Mouse (Mus musculus): Measurements from ENCODE around the gene Kif13a. TPM values are rescaled to one million over a fixed set of nuclear protein-coding genes. Genes with fewer than 3 reads are reported as not detected.

Kif13a gene
- polyA plus RNA-seq, 1 experiment from 2014 or later, result 23.1 TPM

GRCm38 (mm10) chr13:46959139-46959538 is 29.5 kb upstream of the Kif13a start:
- Histone ChIP-seq H3K4me1 (replicated peaks; ENCODE audit: control insufficient read depth, insufficient read depth, low read length) (no peaks in the 10 kb centered on the region), H3K9ac (ENCODE audit: low read length) (no peak overlapping the region), H3K27ac (ENCODE audit: low read depth, low read length) (no peak overlapping the region), H3K36me3 (ENCODE audit: control insufficient read depth, insufficient read depth, low read length) (no peaks in the 10 kb centered on the region), H3K9me3 (ENCODE audit: control insufficient read depth, low read length) (no peaks in the 10 kb centered on the region), H3K4me2 (ENCODE audit: low read depth, low read length, severe bottlenecking) (no peak overlapping the region), H3K27me3 (ENCODE audit: control insufficient read depth, insufficient read depth, low read length) (no peaks in the 10 kb centered on the region), H3K4me3 (ENCODE audit: low read depth, low read length) (no peak overlapping the region)
- 87% methylated on average over 5 of the region's 5 CpGs for WGBS
- no peak for ATAC-seq (replicated peaks; ENCODE audit: low FRiP score)
- DNase-seq (ENCODE audit: low spot score), result no peak

GRCm38 (mm10) chr13:46951212-46951611 is 21.5 kb upstream of the Kif13a start:
- DNase-seq (ENCODE audit: low spot score) (no peak), ATAC-seq (replicated peaks; ENCODE audit: low FRiP score) (no peak)
- Histone ChIP-seq H3K4me2 (ENCODE audit: low read depth, low read length, severe bottlenecking) (no peak overlapping the region), H3K27me3 (ENCODE audit: control insufficient read depth, insufficient read depth, low read length) (no peaks in the 10 kb centered on the region), H3K36me3 (ENCODE audit: control insufficient read depth, insufficient read depth, low read length) (no peaks in the 10 kb centered on the region), H3K4me1 (replicated peaks; ENCODE audit: control insufficient read depth, insufficient read depth, low read length) (no peaks in the 10 kb centered on the region; the same call in 1 of the 2 replicates), H3K4me3 (ENCODE audit: low read depth, low read length) (no peak overlapping the region), H3K9ac (ENCODE audit: low read length) (no peak overlapping the region), H3K9me3 (ENCODE audit: control insufficient read depth, low read length) (no peaks in the 10 kb centered on the region), H3K27ac (ENCODE audit: low read depth, low read length) (no peak overlapping the region)
- WGBS, result 90% methylated on average over 15 of the region's 15 CpGs

- 92% methylated on average over 2 of the region's 2 CpGs for WGBS
- no peak for DNase-seq (ENCODE audit: low spot score)
- no peak for ATAC-seq (replicated peaks; ENCODE audit: low FRiP score)
These were observed 20.1 kb upstream of the Kif13a start for GRCm38 (mm10) chr13:46949741-46950140.

GRCm38 (mm10) chr13:46948027-46948426 is 18.4 kb upstream of the Kif13a start:
- Histone ChIP-seq H3K27ac (ENCODE audit: low read depth, low read length) (no peak overlapping the region), H3K4me2 (ENCODE audit: low read depth, low read length, severe bottlenecking) (no peak overlapping the region), H3K4me1 (replicated peaks; ENCODE audit: control insufficient read depth, insufficient read depth, low read length) (peaks cover 3% of the 10 kb centered on the region; the same call in 1 of the 2 replicates), H3K9me3 (ENCODE audit: control insufficient read depth, low read length) (no peaks in the 10 kb centered on the region), H3K27me3 (ENCODE audit: control insufficient read depth, insufficient read depth, low read length) (no peaks in the 10 kb centered on the region), H3K36me3 (ENCODE audit: control insufficient read depth, insufficient read depth, low read length) (no peaks in the 10 kb centered on the region), H3K9ac (ENCODE audit: low read length) (no peak overlapping the region), H3K4me3 (ENCODE audit: low read depth, low read length) (no peak overlapping the region)
- 75% methylated on average over 3 of the region's 3 CpGs for WGBS
- DNase-seq (ENCODE audit: low spot score) (no peak), ATAC-seq (replicated peaks; ENCODE audit: low FRiP score) (no peak)

More at GRCm38 (mm10) chr13:46949741-46950140, 20.1 kb upstream of the Kif13a start:
- Histone ChIP-seq H3K4me3 (ENCODE audit: low read depth, low read length) (no peak overlapping the region), H3K4me2 (ENCODE audit: low read depth, low read length, severe bottlenecking) (no peak overlapping the region), H3K9ac (ENCODE audit: low read length) (no peak overlapping the region), H3K36me3 (ENCODE audit: control insufficient read depth, insufficient read depth, low read length) (no peaks in the 10 kb centered on the region), H3K9me3 (ENCODE audit: control insufficient read depth, low read length) (no peaks in the 10 kb centered on the region), H3K4me1 (replicated peaks; ENCODE audit: control insufficient read depth, insufficient read depth, low read length) (peaks cover under 1% of the 10 kb centered on the region; the same call in 1 of the 2 replicates), H3K27ac (ENCODE audit: low read depth, low read length) (no peak overlapping the region), H3K27me3 (ENCODE audit: control insufficient read depth, insufficient read depth, low read length) (no peaks in the 10 kb centered on the region)

GRCm38 (mm10) chr13:46946041-46946440 is 16.4 kb upstream of the Kif13a start:
- DNase-seq (ENCODE audit: low spot score) (no peak), ATAC-seq (replicated peaks; ENCODE audit: low FRiP score) (no peak)
- WGBS, result 50% methylated on average over 5 of the region's 5 CpGs
- H3K4me2 ChIP-seq (ENCODE audit: low read depth, low read length, severe bottlenecking), result no peak overlapping the region
- peaks cover 3% of the 10 kb centered on the region; the same call in 1 of the 2 replicates for H3K4me1 ChIP-seq (replicated peaks; ENCODE audit: control insufficient read depth, insufficient read depth, low read length)
- no peaks in the 10 kb centered on the region for H3K36me3 ChIP-seq (ENCODE audit: control insufficient read depth, insufficient read depth, low read length)
- no peak overlapping the region for H3K4me3 ChIP-seq (ENCODE audit: low read depth, low read length)
- no peak overlapping the region for H3K27ac ChIP-seq (ENCODE audit: low read depth, low read length)
- no peak overlapping the region for H3K9ac ChIP-seq (ENCODE audit: low read length)
- H3K27me3 ChIP-seq (ENCODE audit: control insufficient read depth, insufficient read depth, low read length), result no peaks in the 10 kb centered on the region
- H3K9me3 ChIP-seq (ENCODE audit: control insufficient read depth, low read length), result no peaks in the 10 kb centered on the region

GRCm38 (mm10) chr13:46945256-46945655 is 15.6 kb upstream of the Kif13a start:
- H3K4me1 ChIP-seq (replicated peaks; ENCODE audit: control insufficient read depth, insufficient read depth, low read length), result peaks cover 3% of the 10 kb centered on the region; the same call in 1 of the 2 replicates
- H3K36me3 ChIP-seq (ENCODE audit: control insufficient read depth, insufficient read depth, low read length), result no peaks in the 10 kb centered on the region
- H3K27ac ChIP-seq (ENCODE audit: low read depth, low read length), result no peak overlapping the region
- 89% methylated on average over 3 of the region's 3 CpGs for WGBS
- DNase-seq (ENCODE audit: low spot score) (no peak), ATAC-seq (replicated peaks; ENCODE audit: low FRiP score) (no peak)
- no peak overlapping the region for H3K4me3 ChIP-seq (ENCODE audit: low read depth, low read length)
- H3K9me3 ChIP-seq (ENCODE audit: control insufficient read depth, low read length), result no peaks in the 10 kb centered on the region
- no peaks in the 10 kb centered on the region for H3K27me3 ChIP-seq (ENCODE audit: control insufficient read depth, insufficient read depth, low read length)
- no peak overlapping the region for H3K9ac ChIP-seq (ENCODE audit: low read length)
- no peak overlapping the region for H3K4me2 ChIP-seq (ENCODE audit: low read depth, low read length, severe bottlenecking)

GRCm38 (mm10) chr13:46943294-46943693 is 13.6 kb upstream of the Kif13a start:
- H3K4me1 ChIP-seq (replicated peaks; ENCODE audit: control insufficient read depth, insufficient read depth, low read length), result peaks cover 3% of the 10 kb centered on the region; the same call in 1 of the 2 replicates
- DNase-seq (ENCODE audit: low spot score), result no peak
- H3K9ac ChIP-seq (ENCODE audit: low read length), result no peak overlapping the region
- no peak for ATAC-seq (replicated peaks; ENCODE audit: low FRiP score)
- H3K27me3 ChIP-seq (ENCODE audit: control insufficient read depth, insufficient read depth, low read length), result no peaks in the 10 kb centered on the region
- H3K27ac ChIP-seq (ENCODE audit: low read depth, low read length), result no peak overlapping the region
- no peak overlapping the region for H3K4me2 ChIP-seq (ENCODE audit: low read depth, low read length, severe bottlenecking)
- H3K9me3 ChIP-seq (ENCODE audit: control insufficient read depth, low read length), result no peaks in the 10 kb centered on the region
- H3K36me3 ChIP-seq (ENCODE audit: control insufficient read depth, insufficient read depth, low read length), result no peaks in the 10 kb centered on the region
- no peak overlapping the region for H3K4me3 ChIP-seq (ENCODE audit: low read depth, low read length)

- Histone ChIP-seq H3K27me3 (ENCODE audit: control insufficient read depth, insufficient read depth, low read length) (no peaks in the 10 kb centered on the region; the same call in 1 of the 2 replicates), H3K4me2 (ENCODE audit: low read depth, low read length, severe bottlenecking) (no peak overlapping the region), H3K4me3 (ENCODE audit: low read depth, low read length) (no peak overlapping the region), H3K27ac (ENCODE audit: low read depth, low read length) (no peak overlapping the region), H3K9ac (ENCODE audit: low read length) (no peak overlapping the region), H3K4me1 (replicated peaks; ENCODE audit: control insufficient read depth, insufficient read depth, low read length) (peaks cover 6% of the 10 kb centered on the region), H3K9me3 (ENCODE audit: control insufficient read depth, low read length) (no peaks in the 10 kb centered on the region), H3K36me3 (ENCODE audit: control insufficient read depth, insufficient read depth, low read length) (no peaks in the 10 kb centered on the region)
- DNase-seq (ENCODE audit: low spot score) (no peak), ATAC-seq (replicated peaks; ENCODE audit: low FRiP score) (no peak)
- 82% methylated on average over 10 of the region's 10 CpGs for WGBS
These were observed 4.4 kb upstream of the Kif13a start for GRCm38 (mm10) chr13:46934116-46934515.

GRCm38 (mm10) chr13:46932846-46933245 is 3.2 kb upstream of the Kif13a start:
- Histone ChIP-seq H3K9me3 (ENCODE audit: control insufficient read depth, low read length) (no peaks in the 10 kb centered on the region), H3K4me2 (ENCODE audit: low read depth, low read length, severe bottlenecking) (no peak overlapping the region), H3K36me3 (ENCODE audit: control insufficient read depth, insufficient read depth, low read length) (no peaks in the 10 kb centered on the region), H3K27ac (ENCODE audit: low read depth, low read length) (no peak overlapping the region), H3K27me3 (ENCODE audit: control insufficient read depth, insufficient read depth, low read length) (no peaks in the 10 kb centered on the region; the same call in 1 of the 2 replicates), H3K9ac (ENCODE audit: low read length) (no peak overlapping the region), H3K4me3 (ENCODE audit: low read depth, low read length) (no peak overlapping the region), H3K4me1 (replicated peaks; ENCODE audit: control insufficient read depth, insufficient read depth, low read length) (peaks cover 8% of the 10 kb centered on the region)
- 85% methylated on average over 6 of the region's 6 CpGs for WGBS
- DNase-seq (ENCODE audit: low spot score), result no peak
- ATAC-seq (replicated peaks; ENCODE audit: low FRiP score), result no peak
